Mouse (Mus musculus) midbrain, embryonic 15.5 days (tissue): Measurements from ENCODE around the gene Tmem141. TPM values are rescaled to one million over a fixed set of nuclear protein-coding genes. Genes with fewer than 3 reads are reported as not detected.

Experiments used
- ATAC-seq: fragments of 200-750 bp; cut with Nextera tagmentation; replicated peaks from 2 replicates; pipeline ENCODE4 v1.8.0; 2017; ENCODE audit warnings: moderate TSS enrichment
- H3K27ac ChIP-seq: fragments of 300-500 bp; sonication (generic); 2 replicates; pipeline ENCODE4 v1.5.1; 2015; ENCODE audit warnings: mild to moderate bottlenecking, inconsistent platforms
- H3K27me3 ChIP-seq: fragments of 300-500 bp; sonication (generic); replicated peaks from 2 replicates; pipeline ENCODE4 v1.6.1; 2015; ENCODE audit warnings: inconsistent platforms
- H3K36me3 ChIP-seq: fragments of 300-500 bp; sonication (generic); replicated peaks from 2 replicates; pipeline ENCODE4 v1.6.1; 2015; ENCODE audit warnings: inconsistent platforms
- H3K4me1 ChIP-seq: fragments of 300-500 bp; sonication (generic); 2 replicates; pipeline ENCODE4 v1.6.1; 2015; ENCODE audit warnings: inconsistent platforms
- H3K4me2 ChIP-seq: fragments of 300-500 bp; sonication (generic); 2 replicates; pipeline ENCODE4 v1.6.1; 2015; ENCODE audit warnings: inconsistent platforms, mild to moderate bottlenecking, moderate library complexity
- H3K4me3 ChIP-seq: fragments of 300-500 bp; sonication (generic); 2 replicates; pipeline ENCODE4 v1.5.1; 2015; ENCODE audit warnings: mild to moderate bottlenecking, inconsistent platforms
- H3K9ac ChIP-seq: fragments of 300-500 bp; sonication (generic); 2 replicates; pipeline ENCODE4 v1.6.1; 2015; ENCODE audit warnings: mild to moderate bottlenecking, inconsistent platforms
- H3K9me3 ChIP-seq: fragments of 300-500 bp; sonication (generic); 2 replicates; pipeline ENCODE4 v1.6.1; 2016; ENCODE audit warnings: inconsistent platforms
- WGBS: fragments of 180-500 bp; shearing (Covaris S2); methylation state at CpG from one replicate; pipeline ENCODE4 v1.1.7; 2015; ENCODE audit warnings: mixed read lengths; 5-methylcytosine and 5-hydroxymethylcytosine counted together
- polyA plus RNA-seq: library from polyadenylated mRNA; unstranded; fragments of >200 nt; fragmentation: Nextera tagmentation; extraction: Ambion mirVana; gene quantifications from 2 replicates; pipeline ENCODE4 v1.2.1, GENCODE M21; 2015

The Tmem141 gene
- polyA plus RNA-seq, 1 experiment from 2014 or later, result 56.4 TPM

GRCm38 (mm10) chr2:25634046-25634445, 12.2 kb upstream of the Tmem141 start:
- H3K9ac ChIP-seq, result no peak overlapping the region
- H3K27me3 ChIP-seq, result no peaks in the 10 kb centered on the region
- ATAC-seq, result no peak
- H3K9me3 ChIP-seq, result no peaks in the 10 kb centered on the region
- no peak overlapping the region for H3K27ac ChIP-seq
- no peak overlapping the region for H3K4me3 ChIP-seq
- H3K4me2 ChIP-seq, result no peak overlapping the region
- H3K36me3 ChIP-seq, result no peaks in the 10 kb centered on the region
- H3K4me1 ChIP-seq, result no peaks in the 10 kb centered on the region
- whole genome bisulfite sequencing, result 20% methylated on average over 1 of the region's 1 CpGs

- no peaks in the 10 kb centered on the region for H3K9me3 ChIP-seq
- H3K4me1 ChIP-seq, result no peaks in the 10 kb centered on the region
- H3K9ac ChIP-seq, result no peak overlapping the region
- 84% methylated on average over 3 of the region's 3 CpGs for WGBS
- no peaks in the 10 kb centered on the region for H3K36me3 ChIP-seq
- no peak overlapping the region for H3K27ac ChIP-seq
- no peak for ATAC-seq
- H3K27me3 ChIP-seq, result no peaks in the 10 kb centered on the region
- no peak overlapping the region for H3K4me3 ChIP-seq
- no peak overlapping the region for H3K4me2 ChIP-seq
These were observed 11.8 kb upstream of the Tmem141 start for GRCm38 (mm10) chr2:25633616-25634015.

- no peak overlapping the region for H3K27ac ChIP-seq
- no peak for ATAC-seq
- H3K27me3 ChIP-seq, result no peaks in the 10 kb centered on the region
- H3K4me2 ChIP-seq, result no peak overlapping the region
- H3K4me3 ChIP-seq, result no peak overlapping the region
- WGBS, result 59% methylated on average over 4 of the region's 4 CpGs
- H3K36me3 ChIP-seq, result no peaks in the 10 kb centered on the region
- H3K9me3 ChIP-seq, result no peaks in the 10 kb centered on the region
- H3K4me1 ChIP-seq, result no peaks in the 10 kb centered on the region
- H3K9ac ChIP-seq, result no peak overlapping the region
These were observed 6.9 kb upstream of the Tmem141 start for GRCm38 (mm10) chr2:25628738-25629137.

DNA sequence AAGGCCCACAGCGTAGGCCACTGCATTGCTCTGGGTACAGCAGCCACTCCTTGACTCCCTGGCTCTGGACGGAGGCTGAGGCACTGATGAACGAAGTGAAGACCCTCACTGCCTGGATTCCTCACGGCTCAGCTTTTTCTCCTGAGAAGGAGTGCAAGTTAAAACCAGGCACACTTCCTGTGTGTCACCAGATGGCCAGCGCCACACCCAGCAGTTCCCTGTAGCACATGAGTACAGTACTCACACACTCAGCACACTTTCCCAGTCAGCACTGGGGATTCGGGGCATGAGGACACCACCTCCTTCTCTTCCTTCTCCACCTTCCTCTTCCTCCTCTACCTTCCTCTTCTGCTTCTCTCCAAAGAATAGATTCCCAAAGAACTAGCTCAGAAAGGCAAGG, 6.0 kb upstream of the Tmem141 start, which contains the start of gene Fcna:
Gene Fcna, minus strand, starts transcription at position 220 of the 400 bp plus-strand sequence.
- Histone ChIP-seq H3K4me3 (no peak within 1 kb of the TSS), H3K4me2 (no peak within 1 kb of the TSS), H3K9ac (no peak within 1 kb of the TSS), H3K9me3 (no peaks in the 10 kb centered on the region), H3K27ac (no peak within 1 kb of the TSS), H3K4me1 (no peaks in the 10 kb centered on the region), H3K27me3 (no peaks in the 10 kb centered on the region), H3K36me3 (no peaks in the 10 kb centered on the region)
- WGBS, result 87% methylated on average over 6 of the region's 6 CpGs
- no peak for ATAC-seq

GRCm38 (mm10) chr2:25625986-25626385, 4.2 kb upstream of the Tmem141 start:
- 77% methylated on average over 5 of the region's 5 CpGs for WGBS
- H3K9me3 ChIP-seq, result no peaks in the 10 kb centered on the region
- no peak for ATAC-seq
- peaks cover 13% of the 10 kb centered on the region for H3K4me1 ChIP-seq
- H3K27ac ChIP-seq, result no peak overlapping the region
- H3K27me3 ChIP-seq, result no peaks in the 10 kb centered on the region
- H3K4me3 ChIP-seq, result no peak overlapping the region
- H3K4me2 ChIP-seq, result no peak overlapping the region
- no peak overlapping the region for H3K9ac ChIP-seq
- no peaks in the 10 kb centered on the region for H3K36me3 ChIP-seq

DNA sequence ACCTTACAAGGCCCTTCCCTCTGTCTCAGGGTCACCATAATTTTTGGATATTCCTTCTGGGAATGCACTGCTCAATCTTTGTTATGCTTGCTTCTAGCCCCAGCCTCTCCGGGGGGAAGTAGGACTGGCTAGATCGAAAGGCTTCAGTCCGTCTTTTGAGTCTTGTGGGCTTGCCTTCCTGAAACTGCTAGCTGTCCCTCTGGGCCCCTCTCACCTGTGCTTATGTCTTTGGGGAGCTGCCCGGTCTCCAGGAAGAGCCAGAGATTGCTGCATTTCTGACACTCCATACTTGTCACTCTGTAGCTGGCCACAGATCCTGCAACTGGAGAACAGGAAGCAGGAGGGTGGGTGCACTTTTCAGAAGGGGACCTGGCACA, 965 bp downstream of the Tmem141 start:
- H3K9me3 ChIP-seq, result no peaks in the 10 kb centered on the region
- WGBS, result 91% methylated on average over 4 of the region's 4 CpGs
- H3K36me3 ChIP-seq, result no peaks in the 10 kb centered on the region
- H3K4me2 ChIP-seq, result peak overlapping the region; percentile 84
- peak overlapping the region; percentile 68; the same call in 1 of the 2 replicates for H3K4me3 ChIP-seq
- peak overlapping the region; percentile 82; the same call in 1 of the 2 replicates for H3K27ac ChIP-seq
- ATAC-seq, result no peak
- 0 out of 2 replicates have a peak overlapping the region, but pooled peaks have one; percentile 80 for H3K9ac ChIP-seq
- H3K4me1 ChIP-seq, result peaks cover 17% of the 10 kb centered on the region
- H3K27me3 ChIP-seq, result peaks cover 18% of the 10 kb centered on the region

DNA sequence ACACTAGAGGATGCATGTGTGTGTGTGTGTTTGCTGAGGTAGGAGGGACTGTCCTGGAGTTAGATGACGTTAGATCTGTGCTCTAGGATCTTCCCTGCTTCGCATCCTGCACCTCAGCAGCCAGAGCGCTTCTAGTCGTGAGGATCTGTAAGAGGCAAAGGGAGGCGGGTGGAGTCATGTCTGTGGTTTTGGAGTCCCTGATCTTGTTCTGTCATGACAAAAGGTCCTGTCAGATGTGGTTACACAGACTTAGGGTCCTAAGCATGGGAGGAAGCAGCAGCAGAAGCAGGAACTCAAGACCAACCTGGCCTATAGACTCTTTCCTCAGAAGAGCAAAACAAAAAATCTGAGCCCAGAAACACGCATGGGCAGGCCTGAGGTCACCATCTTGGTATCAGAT, 1.4 kb downstream of the Tmem141 start:
- Histone ChIP-seq H3K4me3 (no peak overlapping the region), H3K9me3 (no peaks in the 10 kb centered on the region), H3K9ac (no peak overlapping the region), H3K4me2 (no peak overlapping the region), H3K27ac (no peak overlapping the region), H3K36me3 (no peaks in the 10 kb centered on the region), H3K27me3 (peaks cover 22% of the 10 kb centered on the region), H3K4me1 (peaks cover 17% of the 10 kb centered on the region)
- WGBS, result 80% methylated on average over 6 of the region's 6 CpGs
- ATAC-seq, result no peak

GRCm38 (mm10) chr2:25617578-25617977, 4.2 kb downstream of the Tmem141 start, which contains the start of gene Ccdc183:
Ccdc183 (minus strand) TSS chr2:25617678.
- no peaks in the 10 kb centered on the region for H3K9me3 ChIP-seq
- no peak within 1 kb of the TSS for H3K27ac ChIP-seq
- WGBS, result 87% methylated on average over 3 of the region's 3 CpGs
- H3K4me2 ChIP-seq, result no peak within 1 kb of the TSS
- peaks cover 17% of the 10 kb centered on the region for H3K4me1 ChIP-seq
- H3K9ac ChIP-seq, result no peak within 1 kb of the TSS
- ATAC-seq, result no peak
- no peak within 1 kb of the TSS for H3K4me3 ChIP-seq
- H3K27me3 ChIP-seq, result peaks cover 31% of the 10 kb centered on the region
- no peaks in the 10 kb centered on the region for H3K36me3 ChIP-seq

DNA sequence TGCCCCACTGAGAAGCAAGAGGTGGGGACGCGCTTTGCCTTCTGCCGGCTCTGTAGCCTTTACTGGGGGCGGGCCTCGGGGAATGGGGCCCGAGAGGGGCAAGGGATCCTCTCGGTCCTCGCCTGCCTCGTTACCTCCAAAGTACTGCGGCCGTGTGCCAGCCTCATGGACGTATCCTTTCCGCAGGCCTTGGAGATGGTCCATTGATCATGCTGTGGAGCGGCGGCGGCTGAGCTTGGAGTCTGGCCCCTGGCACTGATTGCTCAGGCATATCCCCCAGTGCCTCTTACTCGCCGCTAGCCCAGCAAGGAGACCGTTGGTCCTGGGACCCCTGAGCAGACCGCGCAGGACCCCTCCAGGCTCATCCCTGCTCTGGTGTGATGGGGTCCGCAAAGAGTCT, 5.4 kb downstream of the Tmem141 start:
- no peaks in the 10 kb centered on the region for H3K36me3 ChIP-seq
- no peak overlapping the region for H3K4me3 ChIP-seq
- 18% methylated on average over 22 of the region's 22 CpGs for WGBS
- H3K27me3 ChIP-seq, result peaks cover 31% of the 10 kb centered on the region
- peaks cover 8% of the 10 kb centered on the region for H3K4me1 ChIP-seq
- no peak overlapping the region for H3K9ac ChIP-seq
- no peak overlapping the region for H3K27ac ChIP-seq
- H3K9me3 ChIP-seq, result no peaks in the 10 kb centered on the region
- no peak for ATAC-seq
- no peak overlapping the region for H3K4me2 ChIP-seq

DNA sequence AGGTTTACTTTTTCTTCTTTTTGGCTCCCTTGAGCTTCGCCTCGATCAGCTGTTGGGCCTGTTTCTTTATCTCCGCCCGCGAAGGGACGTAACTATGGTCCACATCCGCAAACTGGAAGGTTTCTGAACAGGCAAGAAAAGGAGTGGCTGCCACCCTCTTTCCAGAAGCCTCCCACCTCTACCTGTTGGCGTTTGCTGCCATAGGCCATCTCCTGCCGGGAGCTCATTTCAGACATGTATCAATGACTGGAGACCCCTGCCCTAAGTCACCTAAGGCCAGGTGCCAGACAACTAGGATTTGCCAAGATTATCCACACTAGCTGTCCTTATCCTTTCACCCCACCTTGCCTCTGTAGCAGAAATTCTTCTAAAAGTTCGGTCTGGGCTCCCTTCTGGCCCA, 13.1 kb downstream of the Tmem141 start:
- Histone ChIP-seq H3K36me3 (no peaks in the 10 kb centered on the region), H3K27me3 (no peaks in the 10 kb centered on the region), H3K9ac (no peak overlapping the region), H3K4me1 (peaks cover 26% of the 10 kb centered on the region), H3K4me2 (peak overlapping the region; percentile 73), H3K9me3 (no peaks in the 10 kb centered on the region), H3K27ac (peak overlapping the region; percentile 53), H3K4me3 (peak overlapping the region; percentile 83)
- WGBS, result 72% methylated on average over 10 of the region's 10 CpGs
- ATAC-seq, result peak; percentile 40

DNA sequence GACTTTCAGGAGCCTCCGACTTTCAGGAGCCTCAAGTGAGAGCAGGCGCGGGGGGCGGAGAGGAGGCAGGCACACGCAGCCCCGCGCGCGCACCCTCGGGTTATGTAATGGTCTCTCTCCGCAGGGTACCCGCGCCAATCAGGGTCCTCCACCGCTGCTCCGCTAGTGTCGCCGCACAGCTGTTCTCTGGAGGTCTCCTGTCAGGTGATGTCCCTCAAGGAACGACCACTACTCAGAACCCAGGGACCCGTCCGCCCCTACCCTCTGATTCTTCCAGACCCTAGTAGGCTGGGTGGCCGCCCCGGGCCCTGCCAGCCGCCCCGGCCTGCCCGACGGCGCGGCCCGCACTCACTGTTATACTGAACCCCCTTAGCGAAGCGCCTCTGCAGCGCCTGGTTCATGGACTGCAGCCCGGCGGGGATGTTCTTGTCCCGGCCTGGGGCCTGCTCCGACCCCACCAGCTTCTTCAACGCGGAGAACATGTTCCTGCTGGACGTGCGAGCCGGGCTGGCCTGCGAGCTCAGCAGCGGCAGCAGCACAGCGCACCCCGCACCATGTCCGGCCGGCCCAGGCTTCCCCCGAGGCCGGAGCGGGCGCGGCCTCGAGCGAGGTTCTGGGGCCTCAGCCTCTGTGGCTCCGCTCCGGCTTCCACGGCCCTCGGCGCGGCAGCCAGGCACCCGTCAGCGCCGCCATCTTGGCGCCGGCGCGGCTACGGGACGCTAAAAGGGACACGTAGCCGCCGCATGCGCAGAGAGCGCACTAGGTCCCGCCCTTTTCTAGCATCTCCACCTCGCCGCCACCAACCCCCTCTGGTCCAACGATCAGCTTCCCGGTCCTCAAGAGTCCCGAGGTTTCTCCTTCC, 13.8 kb downstream of the Tmem141 start, which contains the start of gene Rabl6:
Gene Rabl6, minus strand, starts transcription at position 761 of the 862 bp plus-strand sequence.
- H3K36me3 ChIP-seq, result no peaks in the 10 kb centered on the region
- H3K9ac ChIP-seq, result peak within 1 kb of the TSS; percentile 89
- peak; percentile 94 for ATAC-seq
- H3K4me3 ChIP-seq, result peak within 1 kb of the TSS; percentile 83
- H3K4me2 ChIP-seq, result peak within 1 kb of the TSS; percentile 73
- WGBS, result under 1% methylated on average over 80 of the region's 80 CpGs
- no peaks in the 10 kb centered on the region for H3K27me3 ChIP-seq
- H3K4me1 ChIP-seq, result peaks cover 26% of the 10 kb centered on the region
- H3K9me3 ChIP-seq, result no peaks in the 10 kb centered on the region
- peak within 1 kb of the TSS; percentile 90 for H3K27ac ChIP-seq

GRCm38 (mm10) chr2:25602526-25602925, 19.3 kb downstream of the Tmem141 start:
- H3K27ac ChIP-seq, result no peak overlapping the region
- H3K27me3 ChIP-seq, result no peaks in the 10 kb centered on the region
- WGBS, result 94% methylated on average over 5 of the region's 5 CpGs
- H3K4me1 ChIP-seq, result peaks cover 16% of the 10 kb centered on the region
- H3K9ac ChIP-seq, result no peak overlapping the region
- H3K36me3 ChIP-seq, result peaks cover 32% of the 10 kb centered on the region
- no peaks in the 10 kb centered on the region for H3K9me3 ChIP-seq
- no peak overlapping the region for H3K4me3 ChIP-seq
- ATAC-seq, result no peak
- no peak overlapping the region for H3K4me2 ChIP-seq

DNA sequence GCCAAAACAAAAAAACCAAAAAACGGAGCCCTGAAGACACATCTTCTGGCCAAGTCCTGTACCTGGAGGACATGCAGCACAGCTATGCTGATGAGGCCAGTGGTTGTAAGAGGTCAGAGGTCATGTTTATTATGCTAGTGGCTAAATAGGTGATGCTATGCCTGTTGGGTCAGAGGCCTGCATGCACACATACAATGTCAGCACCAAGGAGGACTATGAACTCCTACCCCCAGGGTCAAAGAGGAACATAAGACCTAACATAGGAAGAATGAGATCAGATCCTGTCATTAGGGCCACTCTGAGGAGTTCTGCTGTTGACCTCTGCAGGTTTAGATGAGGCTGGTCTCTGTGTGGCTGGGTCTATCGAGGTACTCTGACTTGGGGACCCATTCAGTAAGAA, 21.8 kb downstream of the Tmem141 start:
- Histone ChIP-seq H3K27ac (no peak overlapping the region), H3K9me3 (no peaks in the 10 kb centered on the region), H3K9ac (no peak overlapping the region), H3K36me3 (peaks cover 57% of the 10 kb centered on the region), H3K4me2 (no peak overlapping the region), H3K4me1 (no peaks in the 10 kb centered on the region), H3K27me3 (no peaks in the 10 kb centered on the region), H3K4me3 (no peak overlapping the region)
- WGBS, result 91% methylated on average over 2 of the region's 2 CpGs
- ATAC-seq, result no peak
